Mouse (Mus musculus) kidney, postnatal 0 days (tissue): Measurements from ENCODE around the gene Gnat1. TPM values are rescaled to one million over a fixed set of nuclear protein-coding genes. Genes with fewer than 3 reads are reported as not detected.

Experiments used
- ATAC-seq: fragments of 200-750 bp; cut with Nextera tagmentation; replicated peaks from 2 replicates; pipeline ENCODE4 v1.8.0; 2017; ENCODE audit warnings: low read depth, moderate number of reproducible peaks, moderate TSS enrichment, moderate library complexity; ENCODE audit not compliant: low FRiP score
- DNase-seq: peaks from one replicate; pipeline ENCODE4 v3.0.0-alpha.2; 2016; ENCODE audit warnings: low spot score
- H3K27ac ChIP-seq: fragments of 300-500 bp; sonication (generic); 2 replicates; pipeline ENCODE4 v1.5.1; 2014; ENCODE audit warnings: mild to moderate bottlenecking
- H3K27me3 ChIP-seq: fragments of 300-500 bp; sonication (generic); 2 replicates; pipeline ENCODE4 v1.6.1; 2014; ENCODE audit warnings: low read length, mixed read lengths; ENCODE audit not compliant: insufficient read depth
- H3K36me3 ChIP-seq: fragments of 300-500 bp; sonication (generic); 2 replicates; pipeline ENCODE4 v1.6.1; 2014; ENCODE audit warnings: low read length, mixed read lengths; ENCODE audit not compliant: insufficient read depth
- H3K4me1 ChIP-seq: fragments of 300-500 bp; sonication (generic); replicated peaks from 2 replicates; pipeline ENCODE4 v1.6.1; 2014; ENCODE audit warnings: antibody characterized with exemption, low read length, mixed read lengths; ENCODE audit not compliant: insufficient read depth
- H3K4me2 ChIP-seq: fragments of 300-500 bp; sonication (generic); 2 replicates; pipeline ENCODE4 v1.6.1; 2014; ENCODE audit warnings: mild to moderate bottlenecking, low read length, moderate library complexity, mixed read lengths
- H3K4me3 ChIP-seq: fragments of 300-500 bp; sonication (generic); replicated peaks from 2 replicates; pipeline ENCODE4 v1.5.1; 2014; ENCODE audit warnings: low read depth, low read length
- H3K9ac ChIP-seq: fragments of 300-500 bp; sonication (generic); 2 replicates; pipeline ENCODE4 v1.6.1; 2014; ENCODE audit warnings: low read depth, low read length
- H3K9me3 ChIP-seq: fragments of 300-500 bp; sonication (generic); replicated peaks from 2 replicates; pipeline ENCODE4 v1.6.1; 2016; ENCODE audit warnings: low read length, inconsistent platforms, mixed read lengths
- CTCF ChIP-seq: IDR thresholded peaks from 2 replicates; pipeline ENCODE4 v1.5.1; 2016; ENCODE audit warnings: antibody characterized with exemption, low read depth, mild to moderate bottlenecking, moderate library complexity
- WGBS: fragments of 180-500 bp; shearing (Covaris S2); extraction: QIAGEN DNeasy Blood & Tissue Kit; methylation state at CpG from one replicate; pipeline ENCODE4 v1.1.7; 2014; 5-methylcytosine and 5-hydroxymethylcytosine counted together
- polyA plus RNA-seq: library from polyadenylated mRNA; unstranded; fragments of >200 nt; fragmentation: Nextera tagmentation; extraction: Ambion mirVana; gene quantifications from 2 replicates; pipeline ENCODE4 v1.2.1, GENCODE M21; 2015

Gene Gnat1
- polyA plus RNA-seq, 1 experiment from 2014 or later = 0.89 TPM

GRCm38 (mm10) chr9:107718781-107719540 lies 39.4 kb upstream of the Gnat1 start:
- Histone ChIP-seq H3K36me3 (no peaks in the 10 kb centered on the region), H3K4me1 (peaks cover 43% of the 10 kb centered on the region), H3K4me3 (no peak overlapping the region), H3K27ac (no peak overlapping the region), H3K4me2 (no peak overlapping the region), H3K27me3 (no peaks in the 10 kb centered on the region), H3K9ac (no peak overlapping the region), H3K9me3 (no peaks in the 10 kb centered on the region)
- DNase-seq (no peak), ATAC-seq (no peak)
- 82% methylated on average over 10 of the region's 10 CpGs for WGBS
- TF ChIP-seq CTCF = no peak

DNA sequence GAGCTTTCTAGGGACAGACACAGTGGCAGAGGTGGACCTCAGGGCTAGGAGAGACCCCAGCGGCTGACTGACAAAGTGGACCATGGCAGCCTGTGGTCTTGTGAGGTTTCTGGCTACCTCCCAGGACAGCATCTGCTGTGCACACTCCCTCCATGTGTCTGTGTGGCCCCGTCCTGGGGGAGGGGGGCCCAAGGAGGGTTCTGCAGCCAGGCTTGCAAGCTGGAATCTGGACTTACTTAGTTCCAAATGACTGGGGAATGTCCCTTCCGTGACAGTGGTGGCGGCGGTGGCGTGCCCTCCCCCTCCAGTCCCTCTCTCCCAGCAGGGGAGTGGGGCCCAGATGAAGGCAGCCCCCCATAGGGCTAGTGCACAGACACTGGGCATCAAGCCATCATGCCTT lies 37.4 kb upstream of the Gnat1 start:
- H3K27ac ChIP-seq = no peak overlapping the region; the same call in 1 of the 2 replicates
- ATAC-seq (no peak), DNase-seq (no peak)
- TF ChIP-seq CTCF = no peak
- no peak overlapping the region for H3K4me3 ChIP-seq
- no peaks in the 10 kb centered on the region for H3K27me3 ChIP-seq
- H3K9me3 ChIP-seq = no peaks in the 10 kb centered on the region
- WGBS = 36% methylated on average over 6 of the region's 6 CpGs
- peaks cover 35% of the 10 kb centered on the region for H3K4me1 ChIP-seq
- no peak overlapping the region for H3K4me2 ChIP-seq
- peak overlapping the region; percentile 29; the same call in 1 of the 2 replicates for H3K9ac ChIP-seq
- H3K36me3 ChIP-seq = no peaks in the 10 kb centered on the region

- Histone ChIP-seq H3K27me3 (no peaks in the 10 kb centered on the region), H3K4me2 (no peak overlapping the region), H3K4me1 (peaks cover 33% of the 10 kb centered on the region), H3K4me3 (no peak overlapping the region), H3K27ac (peak overlapping the region; percentile 54; the same call in 1 of the 2 replicates), H3K36me3 (no peaks in the 10 kb centered on the region), H3K9ac (no peak overlapping the region), H3K9me3 (no peaks in the 10 kb centered on the region)
- ATAC-seq (no peak; the same call in 1 of the 2 replicates), DNase-seq (no peak)
- WGBS = 87% methylated on average over 2 of the region's 2 CpGs
- no peak for TF ChIP-seq CTCF
These were observed 36.1 kb upstream of the Gnat1 start for GRCm38 (mm10) chr9:107715632-107716031.

GRCm38 (mm10) chr9:107714221-107714952 lies 34.9 kb upstream of the Gnat1 start:
- Histone ChIP-seq H3K4me3 (no peak overlapping the region), H3K27ac (peak overlapping the region; percentile 84), H3K9me3 (no peaks in the 10 kb centered on the region), H3K4me1 (peaks cover 39% of the 10 kb centered on the region), H3K4me2 (peak overlapping the region; percentile 8; the same call in 1 of the 2 replicates), H3K36me3 (no peaks in the 10 kb centered on the region), H3K9ac (peak overlapping the region; percentile 18; the same call in 1 of the 2 replicates), H3K27me3 (no peaks in the 10 kb centered on the region)
- WGBS = 11% methylated on average over 12 of the region's 12 CpGs
- DNase-seq (peak; percentile 90), ATAC-seq (peak; percentile 68)
- TF ChIP-seq CTCF = 0 out of 2 replicates have a peak, but pooled peaks have one; percentile 21

- Histone ChIP-seq H3K27me3 (no peaks in the 10 kb centered on the region), H3K4me1 (peaks cover 44% of the 10 kb centered on the region), H3K27ac (peak within 1 kb of the TSS; percentile 89), H3K9me3 (no peaks in the 10 kb centered on the region), H3K4me2 (peak within 1 kb of the TSS; percentile 97), H3K36me3 (no peaks in the 10 kb centered on the region; the same call in 1 of the 2 replicates), H3K4me3 (peak within 1 kb of the TSS; percentile 75), H3K9ac (peak within 1 kb of the TSS; percentile 93)
- TF ChIP-seq CTCF = peak; percentile 85
- ATAC-seq = peak; percentile 86
- peak; percentile 84 for DNase-seq
- 1% methylated on average over 77 of the region's 86 CpGs for WGBS
These were observed 30.4 kb upstream of the Gnat1 start, which contains the start of gene Sema3f for GRCm38 (mm10) chr9:107709697-107710483. Gene Sema3f, minus strand, starts transcription at chr9:107710475.
